Mouse (Mus musculus): ENCODE data around the gene Oscp1.
"Not testable (repeated sequence)": the region's sequence is repeated elsewhere in the genome, so short reads cannot be mapped to it uniquely, and the experiment has no call there.

The Oscp1 gene

DNA sequence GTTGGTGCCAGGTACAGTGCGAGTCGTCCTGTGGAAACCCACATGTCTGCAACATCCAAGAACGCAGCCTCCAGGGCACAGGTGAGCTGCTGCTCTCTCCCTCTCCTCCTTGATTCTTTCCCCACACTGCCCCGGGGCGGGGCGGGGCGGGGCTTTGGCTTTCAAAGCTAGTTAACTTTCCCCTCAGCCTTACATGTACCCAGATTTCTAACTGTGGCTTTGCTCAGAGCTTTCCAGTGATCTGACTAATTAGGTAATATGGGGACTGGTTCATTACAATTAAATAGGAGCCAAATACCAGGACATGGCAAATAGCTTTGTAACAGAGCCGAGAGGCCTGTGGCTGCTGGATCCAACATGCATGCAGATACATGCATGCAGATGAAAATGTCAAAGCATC lies 26.0 kb downstream of the Oscp1 start:
- no peak for DNase-seq

GRCm38 (mm10) chr4:126085996-126086576 lies 27.7 kb downstream of the Oscp1 start:
- DNase-seq, result peak; percentile 84 to 91

DNA sequence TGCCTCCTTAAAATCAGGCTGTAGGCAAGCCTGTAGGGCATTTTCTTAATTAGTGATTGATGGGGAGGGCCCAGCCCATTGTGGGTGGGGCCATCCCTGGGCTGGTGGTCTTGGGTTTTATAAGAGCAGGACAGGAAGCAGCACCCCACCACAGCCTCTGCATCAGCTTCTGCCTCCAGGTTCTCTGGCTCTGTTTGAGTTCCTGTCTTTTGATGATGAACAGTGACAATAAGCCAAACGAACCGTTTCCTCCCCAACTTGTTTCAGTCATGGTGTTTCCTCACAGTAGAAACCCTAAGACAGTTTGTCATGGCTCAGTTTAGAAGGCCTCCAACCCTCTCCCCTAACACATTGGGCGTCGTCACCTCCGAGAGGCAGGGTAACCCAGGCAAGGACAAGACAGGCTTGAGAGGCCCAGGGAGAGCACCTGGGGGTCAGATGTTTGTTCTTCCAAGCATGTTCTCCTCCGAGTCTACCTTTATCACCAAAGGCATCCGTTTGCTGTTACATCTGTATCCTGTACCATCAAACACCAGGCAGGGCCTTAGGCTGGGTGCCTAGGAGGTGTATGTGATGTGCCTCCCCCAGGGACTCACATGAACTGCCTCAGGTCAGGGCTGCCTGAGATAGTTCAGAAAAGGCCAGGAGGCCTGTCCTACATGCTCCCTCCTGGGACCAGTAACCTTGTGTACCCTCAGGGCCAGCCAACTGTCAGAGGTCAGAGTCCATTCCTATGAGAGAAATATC lies 31.9 kb downstream of the Oscp1 start:
- DNase-seq, result no peak

DNA sequence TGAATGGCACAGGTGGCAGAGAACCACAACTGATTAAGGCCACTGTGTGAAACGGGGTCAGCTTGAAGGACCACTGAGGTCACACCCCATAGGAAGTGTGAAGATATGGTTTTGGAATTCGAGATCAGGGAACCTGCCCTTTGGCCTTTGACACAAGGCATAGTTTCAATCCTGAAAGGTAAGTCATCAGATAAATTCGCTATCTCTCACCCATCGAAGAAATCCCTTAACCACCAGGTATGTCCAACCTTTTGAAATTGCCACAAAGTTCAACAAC lies 32.4 kb downstream of the Oscp1 start:
- no peak for DNase-seq

- DNase-seq, result no peak
Observed at GRCm38 (mm10) chr4:126091873-126092272, 33.5 kb downstream of the Oscp1 start.

- not testable (repeated sequence) for DNase-seq
Observed at GRCm38 (mm10) chr4:126095622-126096430, 37.5 kb downstream of the Oscp1 start.

DNA sequence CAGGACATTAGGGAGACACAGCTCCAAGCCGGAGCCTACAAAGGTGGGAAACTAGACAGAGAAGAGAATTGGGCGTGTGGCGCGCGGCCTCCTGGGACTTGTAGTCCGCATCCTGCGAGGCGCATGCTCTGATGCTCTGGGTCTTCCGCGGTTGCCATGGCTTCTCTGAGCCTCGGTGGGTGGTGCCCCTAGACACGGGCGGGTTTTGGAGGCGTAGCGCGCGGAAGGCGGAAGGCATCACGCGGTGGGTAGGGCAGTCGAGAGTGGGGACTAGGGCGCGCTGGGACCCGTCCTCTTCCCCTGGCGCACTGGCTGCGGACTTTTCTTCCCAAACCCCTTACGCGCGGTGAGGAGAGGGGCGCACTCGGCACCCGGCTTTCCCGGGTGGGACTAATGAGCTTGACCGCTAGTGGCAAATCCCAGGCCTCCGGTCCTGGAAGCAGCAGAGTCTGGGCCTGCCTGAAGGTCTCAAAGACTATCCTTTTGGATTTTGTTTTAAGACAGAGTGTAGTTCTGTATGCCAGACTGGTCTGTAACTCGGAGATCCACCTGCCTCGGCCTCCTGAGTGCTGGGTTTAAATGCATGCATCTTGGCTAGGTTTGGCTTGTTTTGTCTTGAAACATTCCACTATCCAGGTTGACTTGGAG lies 38.2 kb downstream of the Oscp1 start, which contains the start of gene Lsm10:
Gene Lsm10, plus strand, starts transcription at position 160 of the 648 bp plus-strand sequence.
- peak; percentile 92 to 96 for DNase-seq

DNA sequence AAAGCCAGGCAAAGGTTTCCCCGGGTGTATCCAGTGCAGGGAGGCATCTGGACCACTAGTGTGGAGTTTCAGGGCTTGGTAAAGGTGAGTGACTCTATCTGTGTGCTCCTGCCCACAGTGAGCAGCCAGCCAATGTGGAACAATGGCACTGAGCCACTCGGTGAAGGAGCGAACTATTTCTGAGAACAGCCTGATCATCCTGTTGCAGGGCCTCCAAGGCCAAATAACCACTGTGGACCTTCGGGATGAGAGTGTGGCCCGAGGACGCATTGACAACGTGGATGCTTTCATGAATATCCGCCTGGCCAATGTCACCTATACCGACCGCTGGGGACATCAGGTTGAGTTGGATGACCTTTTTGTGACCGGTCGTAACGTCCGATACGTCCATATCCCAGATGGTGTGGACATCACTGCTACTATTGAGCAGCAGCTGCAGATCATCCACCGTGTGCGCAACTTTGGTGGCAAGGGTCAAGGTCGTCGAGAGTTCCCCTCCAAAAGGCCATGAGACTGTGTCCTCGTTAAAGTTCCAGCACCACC lies 39.4 kb downstream of the Oscp1 start:
- no peak for DNase-seq

- DNase-seq, result no peak
Observed at GRCm38 (mm10) chr4:126099365-126099764, 41.0 kb downstream of the Oscp1 start.

- DNase-seq, result no peak
Observed at GRCm38 (mm10) chr4:126100764-126101163, 42.4 kb downstream of the Oscp1 start.

DNA sequence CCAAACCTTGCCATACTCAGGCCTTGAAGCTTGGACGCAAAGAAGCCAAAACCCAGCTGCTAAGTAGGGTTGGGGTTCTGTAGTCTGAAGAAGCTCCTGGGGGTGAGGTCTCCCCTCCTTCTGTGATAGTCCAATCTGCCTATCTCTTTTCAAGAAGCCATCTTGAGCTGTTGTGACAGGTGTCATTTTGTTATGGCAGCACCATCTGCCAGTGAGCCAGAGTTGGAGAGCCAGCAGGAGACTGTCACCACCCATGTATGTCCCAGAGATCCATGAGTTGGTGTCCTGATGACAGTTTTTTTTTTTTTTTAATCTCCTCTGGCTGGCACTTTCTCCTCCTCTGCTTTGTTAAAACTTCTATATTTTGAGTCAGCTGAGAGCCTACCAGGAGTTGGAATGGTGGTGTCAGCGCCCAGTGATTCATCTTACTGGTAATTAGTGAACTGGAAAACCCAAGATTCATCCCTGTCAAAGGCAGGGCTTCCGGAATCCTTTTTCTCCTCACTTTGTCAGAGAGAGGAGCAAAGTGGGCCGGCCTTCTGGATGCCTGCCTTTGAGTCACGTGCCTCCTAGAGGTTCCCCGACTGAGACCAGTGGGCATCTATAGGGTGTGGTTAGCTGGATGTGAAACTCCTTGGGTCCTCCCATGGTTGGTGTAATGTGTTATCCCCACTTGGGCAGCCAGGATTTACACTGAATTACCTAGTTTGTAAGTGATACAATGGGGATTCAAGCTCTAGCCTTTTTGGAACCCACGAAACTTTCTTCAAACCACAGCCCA lies 43.9 kb downstream of the Oscp1 start:
- DNase-seq, result no peak

DNA sequence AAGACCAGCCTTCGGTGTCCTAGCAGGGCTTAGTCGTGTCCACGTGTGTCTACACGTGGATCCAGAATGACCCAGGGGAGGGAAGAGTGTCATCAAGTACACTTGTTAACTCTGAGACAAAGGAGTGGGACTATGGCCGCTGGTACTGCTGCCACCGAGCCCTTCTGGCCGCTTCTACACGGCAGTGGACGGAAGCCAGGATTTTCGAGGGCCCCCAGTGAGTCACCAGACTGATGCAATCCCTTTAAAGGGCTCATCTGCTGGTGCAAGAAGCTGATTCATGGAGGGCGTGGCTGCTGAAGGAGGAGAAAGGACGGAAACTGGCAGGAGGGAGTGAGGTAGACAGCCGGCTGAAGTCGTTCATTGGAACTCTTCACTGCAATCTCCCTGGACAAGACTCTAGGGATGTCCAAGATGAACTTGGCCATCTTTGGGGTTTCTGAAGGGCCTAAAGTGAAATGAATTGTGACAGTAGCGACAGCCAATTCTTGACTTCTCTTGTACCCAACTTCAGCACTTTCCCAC lies 44.8 kb downstream of the Oscp1 start:
- DNase-seq, result peak; percentile 77 to 87

DNA sequence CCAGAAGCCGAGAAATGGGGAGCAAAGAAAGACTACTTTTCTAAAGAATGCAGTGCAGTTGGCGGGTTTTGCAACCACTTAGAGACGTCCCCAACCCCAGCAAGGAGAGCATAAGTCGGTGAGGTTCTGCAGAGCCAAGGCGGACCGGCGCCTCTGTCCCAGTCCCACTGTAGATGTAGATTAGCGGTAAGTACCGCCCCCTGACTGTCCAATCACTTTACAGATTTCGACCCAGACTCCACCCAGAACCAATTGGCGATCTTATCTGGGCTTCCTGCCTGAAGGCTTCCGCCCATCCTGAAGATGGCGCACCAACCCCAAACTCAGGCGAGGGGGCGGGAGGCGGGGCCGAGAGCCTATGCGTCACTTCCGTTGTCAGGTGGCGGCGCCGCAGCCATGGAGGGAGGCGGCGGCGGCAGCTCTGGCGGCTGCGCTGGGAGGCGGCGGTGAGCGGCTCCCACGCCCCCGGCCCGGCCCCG lies 45.3 kb downstream of the Oscp1 start, which contains the start of gene Stk40:
Gene Stk40, plus strand, starts transcription at position 368 of the 479 bp plus-strand sequence.
- DNase-seq, result peak; percentile 96 to 98

DNA sequence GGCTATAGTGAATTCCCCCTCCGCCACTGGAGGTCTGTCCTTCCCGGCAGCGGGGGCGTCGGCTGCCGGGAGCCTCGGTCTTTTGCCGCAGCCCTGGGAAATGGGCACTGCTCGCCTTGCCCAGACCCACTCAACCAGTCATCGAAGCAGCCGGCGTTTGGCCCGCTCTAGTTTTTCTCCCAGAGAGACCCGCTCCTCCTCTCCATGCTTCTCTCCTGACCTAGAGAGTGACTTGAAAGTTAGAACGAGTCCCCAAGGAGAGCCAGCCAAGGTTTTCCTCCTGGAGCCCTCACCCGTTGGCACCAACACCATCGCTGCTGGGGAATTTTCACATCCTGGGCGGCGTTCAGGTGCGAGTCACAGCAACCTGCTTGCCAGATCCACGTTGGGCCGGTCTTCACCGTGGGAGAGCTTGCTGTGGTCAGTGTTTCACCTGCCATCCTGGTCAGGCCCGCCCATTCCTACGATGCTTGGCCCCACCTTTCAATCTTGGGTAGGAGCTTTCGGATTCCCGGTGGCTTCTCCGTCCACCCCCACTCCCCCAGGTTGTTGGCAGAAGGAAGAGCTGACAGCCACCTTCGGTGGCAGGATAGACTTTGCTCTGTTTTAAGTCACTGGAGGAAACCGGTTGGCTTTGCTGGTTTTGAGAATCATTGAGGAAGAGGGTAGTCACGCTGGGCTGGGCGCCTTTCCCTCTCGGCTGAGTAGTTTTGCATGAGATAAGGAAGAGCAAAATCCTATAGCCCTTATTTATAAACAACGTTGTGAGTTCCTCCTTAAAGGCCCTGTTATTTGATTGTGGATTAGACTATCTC lies 46.1 kb downstream of the Oscp1 start:
- DNase-seq, result peak; percentile 74 to 78

GRCm38 (mm10) chr4:126105131-126105783 lies 46.9 kb downstream of the Oscp1 start:
- DNase-seq, result no peak

DNA sequence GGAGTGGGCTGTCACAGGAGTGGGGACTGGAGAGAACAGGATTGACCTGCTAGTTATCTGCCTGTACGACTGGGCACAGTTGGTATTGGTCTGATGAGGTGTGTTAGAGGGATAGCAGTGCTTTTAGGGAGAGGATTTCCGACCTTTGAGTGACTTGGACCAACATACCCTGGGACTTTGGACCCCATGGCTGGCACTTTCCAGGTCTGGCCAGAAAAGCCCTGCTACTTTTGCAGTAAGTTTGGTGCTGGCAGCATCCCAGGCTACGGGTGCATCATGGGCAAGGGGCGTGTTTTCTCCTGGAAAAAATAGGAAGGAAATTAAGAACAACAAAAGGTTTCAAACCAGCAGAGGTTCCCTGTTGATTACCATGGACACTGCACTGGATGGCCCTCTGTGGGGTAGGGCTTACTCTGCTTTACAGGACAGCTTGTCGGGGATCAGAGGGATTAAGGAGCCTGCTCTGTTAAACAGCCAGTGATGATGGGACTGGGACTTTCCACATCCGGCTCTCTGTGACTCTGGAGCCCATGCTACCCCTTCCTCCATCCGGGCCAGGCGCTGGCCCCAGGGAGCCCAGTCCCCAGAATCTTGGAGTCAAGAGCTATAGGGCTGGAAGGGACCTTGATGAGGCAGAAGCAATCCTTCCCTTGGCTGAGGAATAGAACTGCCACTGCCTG lies 49.8 kb downstream of the Oscp1 start:
- peak in 1 of 2 experiments; percentile 45 for DNase-seq

DNA sequence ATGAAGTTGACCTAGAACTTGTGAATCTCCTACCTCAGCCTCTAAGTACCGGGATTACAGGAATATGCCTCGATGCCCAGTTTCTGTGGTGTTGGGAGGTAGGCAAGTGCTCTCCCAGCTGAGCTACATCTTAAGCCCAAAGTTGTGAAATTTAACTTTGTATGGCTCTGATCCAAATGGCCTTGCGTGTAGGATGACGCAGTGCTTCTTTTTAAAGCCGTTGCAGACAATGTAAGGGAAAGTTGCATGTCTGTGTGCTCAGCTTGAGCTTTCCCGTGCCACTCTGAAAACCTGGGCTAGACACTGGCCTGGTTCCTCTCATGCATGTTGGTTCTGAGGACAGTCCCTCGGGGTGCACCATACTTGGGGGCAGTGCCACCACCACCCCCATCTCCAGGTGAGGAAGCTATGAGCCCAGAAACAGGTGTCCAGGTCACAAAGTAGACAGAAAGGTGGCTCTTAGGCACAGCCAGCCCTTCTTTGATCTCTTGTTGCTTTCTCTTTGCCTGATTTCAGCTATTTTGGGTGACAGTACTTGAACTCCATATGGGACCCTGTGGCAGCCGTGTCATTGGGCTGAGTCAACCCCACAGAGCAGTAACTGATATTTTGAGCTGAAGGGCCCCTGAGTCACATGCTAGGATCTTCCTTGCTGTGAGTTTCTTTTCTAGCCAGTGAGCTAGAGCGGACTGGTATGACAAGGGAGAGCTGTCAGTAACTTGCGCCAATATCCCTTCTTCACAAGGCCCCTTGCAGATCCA lies 51.4 kb downstream of the Oscp1 start:
- DNase-seq, result peak in 1 of 2 experiments; percentile 42

DNA sequence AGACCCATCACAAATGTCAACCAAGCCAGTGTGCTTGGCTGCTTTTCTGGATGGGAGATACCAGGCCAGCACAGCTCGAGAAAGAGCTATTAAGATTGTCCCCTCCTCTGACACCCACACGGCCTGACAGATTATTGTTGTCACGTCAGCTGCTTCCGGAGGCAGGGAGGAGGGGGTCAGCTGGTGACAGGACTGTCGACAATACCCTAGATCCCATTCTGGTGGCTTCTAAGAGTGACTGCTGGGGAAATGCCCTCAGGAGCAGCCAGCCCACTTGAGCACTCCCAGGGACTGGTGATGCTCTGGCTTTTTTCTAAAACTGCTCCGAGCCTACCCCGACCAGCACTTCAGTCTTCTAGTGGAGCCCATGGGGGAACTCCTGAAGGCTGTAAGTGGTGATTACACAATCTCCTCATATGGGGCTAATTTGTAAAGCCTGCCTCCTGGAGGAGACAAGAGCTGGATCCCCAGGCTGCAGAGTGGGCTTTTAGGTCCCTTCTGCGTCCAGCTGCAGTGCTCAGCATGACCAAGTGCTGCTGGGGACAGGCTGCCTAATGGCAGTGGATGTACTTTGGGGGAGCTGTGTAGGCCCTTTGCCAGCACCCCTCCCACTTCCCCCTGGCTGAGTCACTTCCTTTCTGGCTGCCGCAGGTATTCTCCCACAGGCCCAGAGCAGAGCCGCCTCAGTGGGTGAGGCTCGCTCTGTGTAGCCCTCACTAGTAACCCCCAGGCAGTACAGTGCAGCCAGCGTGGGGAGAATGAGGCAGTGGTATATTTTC lies 52.2 kb downstream of the Oscp1 start:
- DNase-seq, result peak; percentile 80 to 81
